Mouse (Mus musculus) intestine, embryonic 16.5 days (tissue): Measurements from ENCODE around the gene Gm45623. TPM values are rescaled to one million over a fixed set of nuclear protein-coding genes. Genes with fewer than 3 reads are reported as not detected.

Experiments used
- ATAC-seq: fragments of 200-750 bp; cut with Nextera tagmentation; 2 replicates; pipeline ENCODE4 v1.8.0; 2017; ENCODE audit warnings: moderate TSS enrichment, moderate library complexity
- H3K27ac ChIP-seq: fragments of 300-500 bp; sonication (generic); 2 replicates; pipeline ENCODE4 v1.5.1; 2014; ENCODE audit warnings: mild to moderate bottlenecking, low read length
- H3K27me3 ChIP-seq: fragments of 300-500 bp; sonication (generic); replicated peaks from 2 replicates; pipeline ENCODE4 v1.6.1; 2014; ENCODE audit warnings: low read length, control low read depth, mixed read lengths; ENCODE audit not compliant: control insufficient read depth, insufficient read depth
- H3K36me3 ChIP-seq: fragments of 300-500 bp; sonication (generic); 2 replicates; pipeline ENCODE4 v1.6.1; 2014; ENCODE audit warnings: low read length, control low read depth; ENCODE audit not compliant: control insufficient read depth, insufficient read depth
- H3K4me1 ChIP-seq: fragments of 300-500 bp; sonication (generic); 2 replicates; pipeline ENCODE4 v1.6.1; 2014; ENCODE audit warnings: low read length, control low read depth, mixed read lengths; ENCODE audit not compliant: control insufficient read depth, insufficient read depth
- H3K4me2 ChIP-seq: fragments of 300-500 bp; sonication (generic); 2 replicates; pipeline ENCODE4 v1.6.1; 2014; ENCODE audit warnings: low read depth, low read length, control low read depth
- H3K4me3 ChIP-seq: fragments of 300-500 bp; sonication (generic); 2 replicates; pipeline ENCODE4 v1.5.1; 2014; ENCODE audit warnings: mild to moderate bottlenecking, low read length
- H3K9ac ChIP-seq: fragments of 300-500 bp; sonication (generic); 2 replicates; pipeline ENCODE4 v1.6.1; 2014; ENCODE audit warnings: low read depth, low read length
- H3K9me3 ChIP-seq: fragments of 300-500 bp; sonication (generic); 2 replicates; pipeline ENCODE4 v1.6.1; 2016; ENCODE audit warnings: low read length, control low read depth; ENCODE audit not compliant: control insufficient read depth
- WGBS: fragments of 180-500 bp; shearing (Covaris S2); extraction: QIAGEN DNeasy Blood & Tissue Kit; methylation state at CpG from one replicate; pipeline ENCODE4 v1.1.7; 2014; 5-methylcytosine and 5-hydroxymethylcytosine counted together
- polyA plus RNA-seq: library from polyadenylated mRNA; unstranded; fragments of >200 nt; fragmentation: Nextera tagmentation; extraction: Ambion mirVana; gene quantifications from 2 replicates; pipeline ENCODE4 v1.2.1, GENCODE M21; 2015

The Gm45623 gene
- polyA plus RNA-seq, 1 experiment from 2014 or later = 0.27 TPM

DNA sequence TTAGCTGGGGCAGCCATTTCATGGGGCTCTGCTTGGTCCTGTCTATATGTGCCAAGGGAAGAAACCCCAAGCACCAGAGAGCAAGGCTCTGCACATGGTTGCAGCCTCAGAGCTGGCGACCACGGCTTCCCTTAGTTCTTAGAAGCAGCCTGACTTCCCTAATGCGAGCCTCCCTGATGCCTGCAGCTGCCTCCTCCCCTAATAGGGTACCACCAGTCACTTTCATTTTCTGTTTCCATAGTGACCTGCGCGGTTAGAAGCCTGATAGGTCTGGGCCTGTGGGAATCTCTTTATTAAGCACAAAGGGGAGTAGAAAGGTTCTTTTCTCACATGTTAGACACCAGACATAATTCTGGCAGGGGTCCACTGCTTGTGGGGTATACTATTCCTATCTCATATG lies 20.7 kb upstream of the Gm45623 start:
- H3K4me3 ChIP-seq = no peak overlapping the region
- H3K4me1 ChIP-seq = no peaks in the 10 kb centered on the region
- no peak overlapping the region for H3K27ac ChIP-seq
- H3K9ac ChIP-seq = no peak overlapping the region
- 38% methylated on average over 5 of the region's 5 CpGs for WGBS
- ATAC-seq = 0 out of 2 replicates have a peak, but pooled peaks have one; percentile 23
- H3K9me3 ChIP-seq = no peaks in the 10 kb centered on the region
- H3K4me2 ChIP-seq = no peak overlapping the region
- no peaks in the 10 kb centered on the region for H3K27me3 ChIP-seq
- H3K36me3 ChIP-seq = no peaks in the 10 kb centered on the region

DNA sequence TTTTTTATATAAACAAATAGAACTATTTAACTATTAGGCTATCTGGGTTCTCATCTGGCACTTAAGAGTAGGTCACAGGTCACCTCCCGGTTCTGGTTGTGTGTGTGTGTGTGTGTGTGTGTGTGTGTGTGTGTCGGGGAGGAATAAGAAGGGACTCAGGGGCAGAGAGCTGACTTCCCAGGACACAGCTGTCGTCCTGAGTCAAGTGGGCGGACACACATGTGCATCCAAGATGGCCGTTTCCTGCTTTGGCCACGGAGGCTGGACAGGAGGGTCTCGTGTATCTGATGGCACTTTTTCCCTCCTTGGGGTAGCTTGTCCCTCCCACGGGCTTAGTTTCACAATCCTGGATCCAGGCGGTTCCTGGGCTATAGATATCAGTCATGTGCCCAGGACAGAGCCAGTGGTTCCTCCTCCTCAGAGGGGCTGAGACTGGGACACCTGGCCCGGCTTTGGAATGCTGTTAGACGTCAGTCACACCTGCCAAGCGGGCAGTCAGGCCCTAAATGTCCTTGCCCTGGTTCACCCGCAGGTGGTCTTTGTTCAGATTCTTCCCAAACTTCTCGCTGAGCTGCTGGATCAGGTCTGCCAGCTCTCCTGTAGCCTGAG lies 19.7 kb upstream of the Gm45623 start:
- H3K4me3 ChIP-seq = no peak overlapping the region
- no peak overlapping the region for H3K4me2 ChIP-seq
- no peak overlapping the region for H3K9ac ChIP-seq
- no peak overlapping the region for H3K27ac ChIP-seq
- no peaks in the 10 kb centered on the region for H3K36me3 ChIP-seq
- WGBS = 49% methylated on average over 14 of the region's 14 CpGs
- no peaks in the 10 kb centered on the region for H3K9me3 ChIP-seq
- H3K4me1 ChIP-seq = no peaks in the 10 kb centered on the region
- no peaks in the 10 kb centered on the region for H3K27me3 ChIP-seq
- no peak for ATAC-seq

DNA sequence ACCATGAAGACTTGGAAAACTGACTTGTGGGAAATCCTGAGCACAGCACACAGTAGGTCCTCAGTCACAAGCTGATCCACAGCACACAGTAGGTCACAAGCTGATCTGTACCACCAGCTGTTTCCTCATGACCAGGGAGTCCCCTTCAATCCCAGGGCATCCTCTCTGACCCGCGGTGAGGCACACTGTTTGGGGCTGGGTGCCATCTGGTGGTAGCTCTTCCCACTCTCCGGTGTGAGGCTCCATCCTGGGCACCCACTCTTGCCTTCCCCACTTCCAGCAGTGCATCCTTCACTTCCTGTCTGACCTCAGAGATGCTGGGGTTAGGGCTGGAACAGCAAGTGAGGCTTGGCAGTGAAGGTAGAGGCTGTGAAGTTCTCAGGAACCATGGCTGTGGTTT lies 19.0 kb upstream of the Gm45623 start:
- no peaks in the 10 kb centered on the region for H3K27me3 ChIP-seq
- H3K27ac ChIP-seq = no peak overlapping the region
- 42% methylated on average over 3 of the region's 3 CpGs for WGBS
- no peak overlapping the region for H3K4me3 ChIP-seq
- no peaks in the 10 kb centered on the region for H3K36me3 ChIP-seq
- no peak overlapping the region for H3K9ac ChIP-seq
- no peak for ATAC-seq
- no peaks in the 10 kb centered on the region for H3K4me1 ChIP-seq
- H3K4me2 ChIP-seq = no peak overlapping the region
- H3K9me3 ChIP-seq = no peaks in the 10 kb centered on the region

DNA sequence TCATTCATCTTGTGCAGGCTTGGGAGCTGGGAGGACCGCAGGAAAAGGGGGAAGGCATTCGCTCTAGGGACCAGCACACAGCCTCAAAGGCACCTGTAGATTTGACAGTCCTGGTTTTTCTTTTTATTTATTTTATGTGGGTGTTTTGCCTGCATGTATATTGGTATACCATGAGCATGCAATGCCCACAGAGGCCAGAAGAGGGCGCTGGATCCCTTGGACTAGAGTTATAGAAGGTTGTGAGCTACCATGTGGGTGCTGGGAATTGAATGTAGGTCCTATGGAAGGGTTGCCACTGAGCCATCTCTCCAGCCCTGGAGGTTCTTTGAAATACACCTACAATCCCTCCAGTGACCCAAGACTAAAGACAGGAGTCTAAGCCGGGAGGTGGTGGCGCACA lies 17.2 kb upstream of the Gm45623 start:
- Histone ChIP-seq H3K36me3 (no peaks in the 10 kb centered on the region), H3K4me3 (no peak overlapping the region), H3K4me2 (no peak overlapping the region), H3K4me1 (no peaks in the 10 kb centered on the region), H3K27ac (no peak overlapping the region), H3K9ac (no peak overlapping the region), H3K9me3 (no peaks in the 10 kb centered on the region), H3K27me3 (no peaks in the 10 kb centered on the region)
- ATAC-seq = no peak
- 72% methylated on average over 5 of the region's 5 CpGs for WGBS

DNA sequence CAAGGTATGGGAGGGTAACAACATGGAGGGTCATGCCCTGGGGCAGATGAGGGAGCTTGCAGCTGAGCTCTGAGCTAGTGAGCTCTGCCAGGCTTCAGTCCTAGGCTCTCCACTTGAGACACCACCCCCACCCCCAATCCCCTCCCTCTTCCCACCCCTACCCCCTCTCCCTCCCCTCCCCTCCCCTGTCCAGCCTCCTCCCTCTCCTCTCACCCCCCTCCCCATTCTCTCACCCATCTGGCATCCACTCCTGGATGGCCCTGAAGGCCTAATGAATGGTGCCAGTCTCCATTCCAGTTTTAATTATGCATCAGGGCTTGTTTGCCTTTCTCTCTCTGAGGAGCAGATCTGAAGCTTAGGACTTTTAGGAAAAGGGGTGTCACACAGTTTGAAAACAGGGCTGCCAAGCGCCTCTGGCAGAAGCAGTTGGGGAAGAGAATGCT lies 16.5 kb upstream of the Gm45623 start:
- ATAC-seq = no peak

DNA sequence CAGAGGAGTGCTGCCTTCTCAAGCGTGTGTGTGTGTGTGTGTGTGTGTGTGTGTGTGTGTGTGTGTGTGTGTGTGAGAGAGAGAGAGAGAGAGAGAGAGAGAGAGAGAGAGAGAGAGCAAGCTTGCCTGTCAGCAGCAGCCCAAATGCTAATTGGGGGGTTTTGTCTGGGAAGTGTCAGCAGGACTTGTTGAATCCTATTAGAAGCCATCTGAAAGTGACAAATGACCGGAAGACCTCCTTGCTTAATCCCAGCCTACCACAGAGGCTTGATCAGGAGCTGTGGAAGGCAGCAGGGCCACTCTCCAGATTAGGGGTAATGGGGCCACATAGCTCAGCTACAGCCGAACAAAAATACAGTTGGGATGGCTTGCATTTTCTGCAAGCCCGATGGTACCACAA lies 15.8 kb upstream of the Gm45623 start:
- Histone ChIP-seq H3K4me1 (peaks cover 7% of the 10 kb centered on the region; the same call in 1 of the 2 replicates), H3K9ac (no peak overlapping the region), H3K9me3 (no peaks in the 10 kb centered on the region), H3K36me3 (no peaks in the 10 kb centered on the region), H3K4me2 (no peak overlapping the region), H3K4me3 (no peak overlapping the region), H3K27me3 (no peaks in the 10 kb centered on the region), H3K27ac (no peak overlapping the region)
- WGBS = 48% methylated on average over 4 of the region's 4 CpGs
- ATAC-seq = no peak

More for the DNA sequence above, 16.5 kb upstream of the Gm45623 start:
- Histone ChIP-seq H3K4me1 (peaks cover 4% of the 10 kb centered on the region; the same call in 1 of the 2 replicates), H3K4me3 (no peak overlapping the region), H3K9ac (no peak overlapping the region), H3K4me2 (no peak overlapping the region), H3K9me3 (no peaks in the 10 kb centered on the region), H3K27me3 (no peaks in the 10 kb centered on the region), H3K27ac (no peak overlapping the region), H3K36me3 (no peaks in the 10 kb centered on the region)
- 62% methylated on average over 1 of the region's 1 CpGs for WGBS

DNA sequence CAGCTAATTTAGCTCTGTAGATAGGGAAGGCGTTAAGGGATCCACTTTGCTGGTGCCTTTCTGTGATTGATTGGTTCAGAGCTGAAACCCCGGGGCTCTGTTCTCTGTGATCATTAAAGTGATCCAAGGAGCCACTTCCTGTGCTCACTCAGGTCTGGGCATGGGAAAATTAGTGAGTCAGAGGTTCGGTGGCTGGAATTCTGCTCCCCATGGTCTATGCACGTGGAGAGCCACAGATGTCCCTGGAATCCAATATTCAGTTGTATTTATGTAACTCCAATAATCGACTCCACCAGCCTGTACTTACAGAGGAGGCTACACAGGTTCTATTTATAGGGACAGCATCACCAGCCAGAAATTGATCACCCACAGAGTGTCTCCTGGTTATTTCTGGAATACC lies 12.6 kb upstream of the Gm45623 start:
- Histone ChIP-seq H3K9me3 (no peaks in the 10 kb centered on the region), H3K36me3 (no peaks in the 10 kb centered on the region), H3K4me1 (peaks cover 7% of the 10 kb centered on the region; the same call in 1 of the 2 replicates), H3K9ac (no peak overlapping the region), H3K4me2 (no peak overlapping the region), H3K27ac (no peak overlapping the region), H3K27me3 (no peaks in the 10 kb centered on the region), H3K4me3 (no peak overlapping the region)
- 40% methylated on average over 5 of the region's 5 CpGs for WGBS
- no peak for ATAC-seq

DNA sequence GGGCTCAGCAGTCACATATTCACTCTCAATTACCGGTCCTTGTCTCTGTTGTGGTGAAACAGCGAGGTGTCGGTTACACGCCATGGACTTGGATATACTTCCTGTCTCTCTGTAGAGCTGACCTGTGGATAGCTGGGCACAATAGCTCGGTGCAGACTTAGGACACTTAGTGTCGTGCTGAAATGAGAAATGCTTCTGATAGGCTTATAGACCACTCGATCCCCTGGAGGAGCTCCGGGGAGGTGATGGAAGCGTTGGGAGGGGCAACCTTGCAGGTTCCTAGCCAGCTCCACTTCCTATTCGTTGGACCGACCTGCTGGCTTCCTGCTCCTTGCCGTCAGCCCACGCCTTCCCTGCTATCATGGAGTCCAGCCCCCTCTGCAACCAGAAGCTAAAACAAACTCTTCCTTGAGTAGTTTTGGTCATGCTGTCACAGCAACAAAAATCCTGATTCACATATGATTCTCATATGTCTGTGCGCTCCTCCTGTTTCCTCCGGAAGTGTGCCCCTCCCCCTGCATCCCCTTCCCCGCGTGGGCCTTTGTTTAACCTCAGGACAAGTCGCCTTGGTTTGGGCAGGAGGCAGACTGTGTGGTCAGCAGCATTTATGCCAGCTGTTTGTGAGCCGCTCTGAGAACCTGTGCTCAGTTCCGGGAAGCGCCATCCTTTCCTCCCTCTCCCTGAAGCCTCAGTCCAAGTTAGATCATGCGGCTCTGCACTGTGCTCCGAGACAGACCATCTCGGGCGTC lies 11.8 kb upstream of the Gm45623 start:
- Histone ChIP-seq H3K9ac (peak overlapping the region; percentile 25; the same call in 1 of the 2 replicates), H3K27ac (no peak overlapping the region), H3K36me3 (no peaks in the 10 kb centered on the region), H3K4me1 (peaks cover 7% of the 10 kb centered on the region; the same call in 1 of the 2 replicates), H3K9me3 (no peaks in the 10 kb centered on the region), H3K4me3 (peak overlapping the region; percentile 18), H3K27me3 (0 out of 2 replicates have a peak, but pooled peaks cover 2% of the 10 kb centered on the region), H3K4me2 (peak overlapping the region; percentile 45)
- ATAC-seq = peak; percentile 42
- WGBS = 37% methylated on average over 25 of the region's 25 CpGs

DNA sequence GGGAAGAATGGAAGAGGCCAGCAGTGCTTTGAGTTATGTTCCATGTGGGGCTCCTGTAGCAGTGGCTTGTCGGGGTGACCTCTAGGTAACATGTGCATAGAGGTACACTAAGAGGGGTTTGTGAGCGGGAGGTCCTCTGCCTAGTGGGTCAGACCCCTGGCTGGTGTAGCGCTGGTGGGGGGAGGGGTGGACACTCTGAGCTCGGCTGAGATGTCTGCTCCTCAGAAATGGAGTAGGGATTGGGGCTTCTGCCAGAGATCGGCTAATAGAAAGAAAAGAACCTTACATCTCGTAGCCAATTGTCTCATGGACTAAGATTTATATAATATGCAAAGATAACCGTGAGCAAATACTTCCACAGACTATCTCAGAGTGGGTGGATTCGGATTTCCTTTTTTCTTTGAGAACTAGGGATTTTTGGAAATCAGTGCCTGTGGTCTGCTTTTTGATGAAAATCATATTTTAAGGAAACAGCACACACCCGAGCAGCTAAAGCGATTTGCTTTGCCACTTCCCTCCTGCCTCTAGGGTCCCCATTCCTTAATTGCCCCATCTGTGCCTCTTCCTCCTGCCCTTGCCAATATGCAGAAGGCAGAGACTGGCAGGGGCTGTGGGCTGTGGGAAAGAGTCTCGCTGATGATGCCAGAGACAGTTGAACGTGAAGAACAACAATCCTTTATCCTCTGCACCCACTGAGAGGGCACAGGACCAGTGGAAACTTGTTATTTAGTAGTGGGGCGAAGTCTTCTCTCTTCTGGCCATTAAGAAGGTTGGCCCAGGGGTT lies 9.0 kb upstream of the Gm45623 start:
- H3K9me3 ChIP-seq = no peaks in the 10 kb centered on the region
- H3K27me3 ChIP-seq = 0 out of 2 replicates have a peak, but pooled peaks cover 2% of the 10 kb centered on the region
- H3K36me3 ChIP-seq = no peaks in the 10 kb centered on the region
- H3K9ac ChIP-seq = no peak overlapping the region
- H3K4me2 ChIP-seq = no peak overlapping the region
- 36% methylated on average over 13 of the region's 13 CpGs for WGBS
- H3K4me1 ChIP-seq = peaks cover 7% of the 10 kb centered on the region; the same call in 1 of the 2 replicates
- no peak overlapping the region for H3K4me3 ChIP-seq
- no peak for ATAC-seq
- no peak overlapping the region for H3K27ac ChIP-seq
